Mouse (Mus musculus) hindbrain, embryonic 11.5 days (tissue): ENCODE data around the gene Amz1. TPM values are rescaled to one million over a fixed set of nuclear protein-coding genes. Genes with fewer than 3 reads are reported as not detected.

Experiments
- ATAC-seq: fragments of 200-750 bp; cut with Nextera tagmentation; 2 replicates; pipeline ENCODE4 v1.8.0; 2017; ENCODE audit warnings: mild to moderate bottlenecking, moderate TSS enrichment, moderate library complexity; ENCODE audit not compliant: low FRiP score
- DNase-seq: peaks from one replicate; pipeline ENCODE4 v3.0.0-alpha.2; 2015; ENCODE audit warnings: low spot score
- H3K27ac ChIP-seq: fragments of 300-500 bp; sonication (generic); 2 replicates; pipeline ENCODE4 v1.5.1; 2014; ENCODE audit warnings: mild to moderate bottlenecking, low read depth, low read length
- H3K27me3 ChIP-seq: fragments of 300-500 bp; sonication (generic); 2 replicates; pipeline ENCODE4 v1.6.1; 2014; ENCODE audit warnings: mild to moderate bottlenecking, low read length, moderate library complexity, mixed read lengths; ENCODE audit not compliant: control insufficient read depth, insufficient read depth
- H3K36me3 ChIP-seq: fragments of 300-500 bp; sonication (generic); 2 replicates; pipeline ENCODE4 v1.6.1; 2014; ENCODE audit warnings: mild to moderate bottlenecking, low read length, moderate library complexity, mixed read lengths; ENCODE audit not compliant: control insufficient read depth, insufficient read depth
- H3K4me1 ChIP-seq: fragments of 300-500 bp; sonication (generic); replicated peaks from 2 replicates; pipeline ENCODE4 v1.6.1; 2014; ENCODE audit warnings: low read length, mixed read lengths; ENCODE audit not compliant: control insufficient read depth, insufficient read depth
- H3K4me2 ChIP-seq: fragments of 300-500 bp; sonication (generic); replicated peaks from 2 replicates; pipeline ENCODE4 v1.6.1; 2014; ENCODE audit warnings: mild to moderate bottlenecking, low read depth, low read length
- H3K4me3 ChIP-seq: fragments of 300-500 bp; sonication (generic); 2 replicates; pipeline ENCODE4 v1.5.1; 2014; ENCODE audit warnings: low read depth, low read length
- H3K9ac ChIP-seq: fragments of 300-500 bp; sonication (generic); 2 replicates; pipeline ENCODE4 v1.6.1; 2014; ENCODE audit warnings: low read depth, low read length
- H3K9me3 ChIP-seq: fragments of 300-500 bp; sonication (generic); 2 replicates; pipeline ENCODE4 v1.6.1; 2016; ENCODE audit warnings: low read length; ENCODE audit not compliant: control insufficient read depth
- WGBS: fragments of 180-500 bp; shearing (Covaris S2); extraction: QIAGEN DNeasy Blood & Tissue Kit; methylation state at CpG from one replicate; pipeline ENCODE4 v1.1.7; 2014; 5-methylcytosine and 5-hydroxymethylcytosine counted together
- polyA plus RNA-seq: library from polyadenylated mRNA; unstranded; fragments of >200 nt; fragmentation: Nextera tagmentation; extraction: Ambion mirVana; gene quantifications from 2 replicates; pipeline ENCODE4 v1.2.1, GENCODE M21; 2014

Gene Amz1
- polyA plus RNA-seq, 1 experiment from 2014 or later: 1.5 TPM

DNA sequence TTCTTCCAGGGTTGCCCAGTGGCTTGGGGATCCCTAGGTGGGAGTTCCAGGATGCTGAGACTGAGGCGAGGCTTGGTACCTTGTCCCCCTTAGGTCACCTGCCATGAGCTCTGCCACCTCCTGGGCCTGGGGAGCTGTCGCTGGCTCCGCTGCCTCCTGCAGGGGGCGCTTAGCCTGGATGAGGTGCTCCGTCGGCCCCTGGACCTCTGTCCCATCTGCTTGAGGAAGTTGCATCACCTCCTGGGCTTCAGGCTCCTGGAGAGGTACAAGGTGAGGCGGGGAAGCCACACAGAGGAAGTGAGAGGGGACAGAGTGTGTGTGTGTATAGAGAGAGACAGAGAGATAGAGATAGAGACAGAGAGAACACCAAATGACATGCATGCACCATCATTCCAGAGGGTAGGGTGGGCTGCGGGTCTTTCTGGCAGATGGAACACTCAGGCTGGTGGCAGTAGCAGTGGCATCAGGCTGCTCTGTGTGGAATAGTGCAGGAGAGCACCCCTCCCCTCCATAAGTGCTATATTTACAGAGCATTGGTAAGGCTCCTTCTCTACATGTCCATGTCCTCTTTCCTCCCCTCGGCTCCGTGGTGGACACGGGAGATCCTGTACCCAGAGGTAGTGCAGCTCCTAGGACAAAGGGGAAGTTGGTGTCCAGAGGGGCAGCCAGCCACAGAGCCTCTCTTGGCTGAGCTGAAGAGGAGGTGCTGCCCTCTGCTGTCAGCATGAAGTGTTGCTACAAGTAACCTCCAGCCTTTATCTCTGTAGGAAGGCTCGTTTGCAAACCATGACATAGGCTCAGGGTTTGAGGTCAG lies 25.3 kb downstream of the Amz1 start:
- H3K9me3 ChIP-seq: no peaks in the 10 kb centered on the region
- peak overlapping the region; percentile 57 for H3K9ac ChIP-seq
- peak; percentile 82 for DNase-seq
- H3K4me1 ChIP-seq: no peaks in the 10 kb centered on the region
- WGBS: 23% methylated on average over 12 of the region's 12 CpGs
- H3K27ac ChIP-seq: no peak overlapping the region
- ATAC-seq: peak; percentile 75
- H3K27me3 ChIP-seq: no peaks in the 10 kb centered on the region
- H3K4me3 ChIP-seq: peak overlapping the region; percentile 22; the same call in 1 of the 2 replicates
- H3K36me3 ChIP-seq: no peaks in the 10 kb centered on the region
- H3K4me2 ChIP-seq: peak overlapping the region; percentile 25

DNA sequence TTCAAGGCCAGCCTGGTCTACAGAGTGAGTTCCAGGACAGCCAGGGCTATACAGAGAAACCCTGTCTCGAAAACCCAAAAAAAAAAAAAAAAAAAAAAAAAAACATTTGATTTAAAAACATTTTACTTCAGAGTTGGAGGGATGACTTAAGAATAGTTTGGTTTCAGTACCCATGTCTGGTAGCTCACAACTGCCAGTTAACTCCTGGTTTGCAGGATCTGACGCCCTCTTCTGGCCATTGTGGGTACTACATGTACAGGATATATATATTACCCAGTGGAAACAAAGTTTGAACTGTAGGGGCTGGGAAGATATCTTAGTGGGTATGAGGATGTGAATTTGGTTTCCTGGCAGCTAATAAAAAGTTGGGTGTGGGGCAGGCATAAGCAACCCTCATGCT lies 27.0 kb downstream of the Amz1 start:
- H3K4me1 ChIP-seq: no peaks in the 10 kb centered on the region
- H3K4me3 ChIP-seq: no peak overlapping the region
- H3K4me2 ChIP-seq: no peak overlapping the region
- peak; percentile 44 for DNase-seq
- H3K27me3 ChIP-seq: no peaks in the 10 kb centered on the region
- H3K36me3 ChIP-seq: no peaks in the 10 kb centered on the region
- ATAC-seq: no peak
- WGBS: 0% methylated on average over 1 of the region's 2 CpGs
- H3K9me3 ChIP-seq: no peaks in the 10 kb centered on the region
- no peak overlapping the region for H3K27ac ChIP-seq
- no peak overlapping the region for H3K9ac ChIP-seq

DNA sequence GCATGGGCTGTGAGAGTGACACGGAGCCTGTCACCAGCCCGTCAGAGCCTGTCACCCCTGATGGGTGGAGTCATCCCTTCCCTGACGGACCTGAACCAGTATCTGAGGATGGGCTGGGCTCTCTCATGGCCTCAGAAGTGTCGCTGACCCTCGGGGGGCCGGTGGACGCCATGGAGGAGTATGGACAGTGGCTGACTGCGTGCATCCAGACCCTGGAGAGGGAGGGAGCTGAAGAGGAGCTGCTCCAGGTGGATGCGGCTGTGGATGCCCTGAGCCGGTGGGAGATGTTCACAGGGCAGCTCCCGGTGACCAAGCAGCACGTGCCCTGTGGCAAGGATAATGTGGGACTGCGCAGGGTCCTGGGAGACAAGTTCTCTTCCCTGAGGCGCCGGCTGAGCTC lies 28.1 kb downstream of the Amz1 start:
- no peaks in the 10 kb centered on the region for H3K27me3 ChIP-seq
- H3K9me3 ChIP-seq: no peaks in the 10 kb centered on the region
- H3K27ac ChIP-seq: no peak overlapping the region
- DNase-seq (no peak), ATAC-seq (no peak)
- no peak overlapping the region for H3K9ac ChIP-seq
- no peaks in the 10 kb centered on the region for H3K4me1 ChIP-seq
- no peaks in the 10 kb centered on the region for H3K36me3 ChIP-seq
- no peak overlapping the region for H3K4me3 ChIP-seq
- WGBS: 91% methylated on average over 15 of the region's 15 CpGs
- no peak overlapping the region for H3K4me2 ChIP-seq

DNA sequence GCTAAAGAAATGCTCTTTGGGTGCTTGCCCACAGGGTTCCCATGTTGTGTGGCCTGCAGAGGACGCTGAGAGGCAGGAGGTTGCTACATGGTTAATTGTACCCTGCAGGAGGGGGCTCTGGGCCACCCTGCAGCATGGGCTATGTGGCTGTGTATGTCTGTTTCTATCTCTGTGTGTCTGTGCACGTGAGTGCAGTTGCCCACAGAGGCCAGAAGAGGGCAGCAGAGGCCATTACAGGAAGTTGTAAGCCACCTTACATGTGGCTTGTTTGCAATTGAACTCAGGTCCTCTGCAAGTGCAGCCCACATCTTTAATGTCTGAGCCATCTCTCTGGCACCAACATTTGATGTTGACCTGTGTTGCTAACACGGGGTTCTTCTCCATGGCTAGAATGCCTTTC lies 28.7 kb downstream of the Amz1 start:
- ATAC-seq: no peak
- 98% methylated on average over 3 of the region's 3 CpGs for WGBS
- no peaks in the 10 kb centered on the region for H3K9me3 ChIP-seq

DNA sequence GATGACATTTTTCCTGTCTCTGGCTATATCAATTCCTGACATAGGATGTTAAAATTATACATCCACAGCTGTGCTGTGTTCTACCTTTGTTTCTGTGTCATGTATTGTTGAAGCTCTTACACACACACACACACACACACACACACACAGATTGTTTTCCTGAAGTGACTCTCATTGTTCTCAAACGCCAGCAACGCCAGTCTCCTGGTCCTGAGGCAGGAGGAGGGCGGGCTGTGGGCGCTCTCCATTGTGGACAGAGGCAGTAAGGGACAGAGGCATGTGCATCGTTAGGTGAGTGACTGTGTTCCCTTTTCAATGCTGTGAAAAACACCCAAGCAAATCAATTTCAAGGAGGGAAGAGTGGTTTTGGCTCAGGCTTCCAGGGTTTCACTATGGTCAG lies 29.3 kb downstream of the Amz1 start:
- 63% methylated on average over 5 of the region's 5 CpGs for WGBS
- H3K27me3 ChIP-seq: no peaks in the 10 kb centered on the region
- H3K9me3 ChIP-seq: no peaks in the 10 kb centered on the region
- H3K4me3 ChIP-seq: no peak overlapping the region
- no peak overlapping the region for H3K9ac ChIP-seq
- no peak overlapping the region for H3K4me2 ChIP-seq
- no peak for ATAC-seq
- H3K36me3 ChIP-seq: no peaks in the 10 kb centered on the region
- DNase-seq: no peak
- H3K27ac ChIP-seq: no peak overlapping the region
- H3K4me1 ChIP-seq: no peaks in the 10 kb centered on the region

More for the DNA sequence above, 28.7 kb downstream of the Amz1 start:
- no peaks in the 10 kb centered on the region for H3K4me1 ChIP-seq
- H3K27ac ChIP-seq: no peak overlapping the region
- H3K4me3 ChIP-seq: no peak overlapping the region
- no peaks in the 10 kb centered on the region for H3K36me3 ChIP-seq
- H3K4me2 ChIP-seq: no peak overlapping the region
- DNase-seq: peak; percentile 22
- H3K27me3 ChIP-seq: no peaks in the 10 kb centered on the region
- H3K9ac ChIP-seq: no peak overlapping the region

DNA sequence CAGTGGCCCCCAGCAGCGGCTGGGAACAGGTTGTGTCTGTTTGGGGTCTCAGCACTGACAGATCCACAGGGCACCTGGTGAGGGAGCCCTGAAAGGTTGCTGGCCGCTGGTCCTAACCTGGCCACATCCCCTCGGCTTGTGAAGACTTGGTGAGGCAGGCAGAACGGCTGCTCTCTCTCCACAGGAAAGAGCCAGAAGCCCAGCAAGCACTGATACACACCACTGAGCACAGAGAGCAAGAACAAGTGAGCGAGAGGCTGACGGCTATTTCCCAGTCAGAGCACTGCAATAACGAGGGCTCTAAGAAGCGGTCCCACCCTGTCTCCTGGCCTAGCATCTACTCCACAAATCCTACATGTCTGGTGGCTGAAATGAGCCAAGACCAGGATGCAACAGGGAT lies 34.9 kb downstream of the Amz1 start:
- no peaks in the 10 kb centered on the region for H3K9me3 ChIP-seq
- no peak overlapping the region for H3K4me2 ChIP-seq
- no peaks in the 10 kb centered on the region for H3K4me1 ChIP-seq
- peaks cover 6% of the 10 kb centered on the region for H3K36me3 ChIP-seq
- H3K27me3 ChIP-seq: no peaks in the 10 kb centered on the region
- no peak overlapping the region for H3K4me3 ChIP-seq
- no peak overlapping the region for H3K27ac ChIP-seq
- ATAC-seq (no peak), DNase-seq (no peak)
- H3K9ac ChIP-seq: no peak overlapping the region
- WGBS: 86% methylated on average over 8 of the region's 8 CpGs

DNA sequence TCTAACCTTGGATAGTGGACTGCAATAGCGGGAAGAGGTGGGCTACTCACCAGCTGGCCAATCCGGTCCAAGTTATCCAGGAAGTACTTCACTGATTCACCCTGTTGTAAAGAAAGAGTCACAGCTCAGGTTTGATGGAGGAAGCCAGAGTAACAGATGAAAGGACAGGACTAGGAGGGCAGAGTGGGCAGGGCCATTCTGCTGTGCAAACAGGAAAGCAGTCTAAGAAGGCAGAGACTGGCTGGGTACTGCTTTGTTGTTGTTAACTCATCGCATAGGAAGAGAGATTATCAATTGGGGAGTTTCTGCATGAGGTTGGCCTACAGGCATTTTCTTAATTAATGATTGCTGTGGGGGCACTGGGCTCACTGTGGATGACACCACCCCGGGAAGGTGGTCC lies 38.6 kb downstream of the Amz1 start:
- WGBS: 92% methylated on average over 4 of the region's 4 CpGs
- no peak overlapping the region for H3K4me3 ChIP-seq

DNA sequence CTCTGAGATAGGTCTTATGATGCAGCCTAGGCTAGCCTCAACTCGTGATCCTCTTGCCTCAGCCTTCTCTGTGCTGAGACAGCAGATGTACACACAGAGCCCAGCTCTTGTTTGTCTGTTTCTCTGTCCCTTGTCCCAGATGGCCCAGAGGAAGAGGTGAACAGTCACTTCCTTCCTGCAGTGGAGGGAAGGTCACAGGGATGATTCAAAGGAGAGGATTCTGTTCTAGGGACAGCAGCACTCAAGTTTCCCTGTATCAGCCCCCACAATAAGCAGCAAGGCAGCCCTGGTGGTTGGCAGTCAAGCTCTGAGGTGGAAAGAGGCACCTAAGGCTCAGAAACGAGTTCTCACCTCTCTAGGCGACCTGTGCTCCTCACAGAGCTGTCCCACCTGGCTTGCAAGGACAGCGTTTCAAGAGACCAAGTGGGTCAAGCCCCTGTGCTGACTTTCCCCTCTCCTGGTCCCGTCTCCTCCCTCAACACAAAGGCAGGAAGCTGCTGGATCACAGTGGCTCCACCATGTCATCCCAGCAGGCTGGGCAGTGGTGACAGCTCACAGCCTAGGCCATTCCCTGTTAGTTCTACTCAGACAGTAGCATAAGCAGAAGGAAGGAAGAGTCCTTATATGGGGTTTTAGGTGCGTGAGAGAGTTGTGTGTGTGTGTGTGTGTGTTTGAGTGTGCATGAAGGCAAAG lies 41.1 kb downstream of the Amz1 start:
- DNase-seq (no peak), ATAC-seq (no peak)
- peaks cover 4% of the 10 kb centered on the region for H3K36me3 ChIP-seq
- no peak overlapping the region for H3K9ac ChIP-seq
- H3K4me2 ChIP-seq: no peak overlapping the region
- 0 out of 2 replicates have a peak overlapping the region, but pooled peaks have one; percentile 39 for H3K27ac ChIP-seq
- peaks cover 17% of the 10 kb centered on the region for H3K4me1 ChIP-seq
- H3K9me3 ChIP-seq: no peaks in the 10 kb centered on the region
- 76% methylated on average over 6 of the region's 6 CpGs for WGBS
- H3K4me3 ChIP-seq: no peak overlapping the region
- no peaks in the 10 kb centered on the region for H3K27me3 ChIP-seq

More for the DNA sequence above, 38.6 kb downstream of the Amz1 start:
- Histone ChIP-seq H3K27ac (no peak overlapping the region), H3K27me3 (no peaks in the 10 kb centered on the region), H3K4me1 (no peaks in the 10 kb centered on the region), H3K4me2 (no peak overlapping the region), H3K36me3 (peaks cover 6% of the 10 kb centered on the region), H3K9me3 (no peaks in the 10 kb centered on the region), H3K9ac (no peak overlapping the region)
- ATAC-seq: no peak
- no peak for DNase-seq

DNA sequence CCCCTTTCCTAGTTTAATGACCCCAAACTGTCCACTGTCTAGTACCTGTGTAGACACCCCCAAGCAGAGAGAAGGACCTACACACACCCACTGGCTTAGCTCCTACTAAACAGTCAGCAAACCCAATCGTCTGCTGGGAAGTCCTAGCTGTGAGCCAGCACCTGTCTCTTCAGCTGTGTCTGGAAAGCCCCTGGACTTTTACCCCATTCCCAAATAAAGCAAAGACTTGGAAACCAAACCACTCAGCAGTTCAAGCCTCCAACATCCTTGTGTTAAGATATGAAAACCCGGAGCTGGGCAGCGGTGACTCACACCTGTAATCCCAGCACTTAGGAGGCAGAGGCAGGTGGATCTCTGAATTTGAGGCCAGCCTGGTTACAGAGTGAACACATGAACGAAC lies 42.6 kb downstream of the Amz1 start:
- peaks cover 2% of the 10 kb centered on the region; the same call in 1 of the 2 replicates for H3K36me3 ChIP-seq
- no peak overlapping the region for H3K4me2 ChIP-seq
- ATAC-seq (no peak), DNase-seq (no peak)
- H3K4me1 ChIP-seq: peaks cover 19% of the 10 kb centered on the region
- no peaks in the 10 kb centered on the region for H3K27me3 ChIP-seq
- H3K9me3 ChIP-seq: no peaks in the 10 kb centered on the region
- no peak overlapping the region for H3K4me3 ChIP-seq
- WGBS: 93% methylated on average over 4 of the region's 4 CpGs
- no peak overlapping the region for H3K27ac ChIP-seq
- no peak overlapping the region for H3K9ac ChIP-seq
